Mouse (Mus musculus) heart, embryonic 13.5 days (tissue): ENCODE data around the gene Rab3a. TPM values are rescaled to one million over a fixed set of nuclear protein-coding genes. Genes with fewer than 3 reads are reported as not detected.

Experiments used
- ATAC-seq: fragments of 200-750 bp; cut with Nextera tagmentation; 2 replicates; pipeline ENCODE4 v1.8.0; 2017; ENCODE audit warnings: moderate TSS enrichment; ENCODE audit not compliant: insufficient number of reproducible peaks, low FRiP score, low TSS enrichment; ENCODE audit errors: extremely low read depth
- H3K27ac ChIP-seq: fragments of 300-500 bp; sonication (generic); replicated peaks from 2 replicates; pipeline ENCODE4 v1.5.1; 2015; ENCODE audit warnings: moderate library complexity, mild to moderate bottlenecking, inconsistent platforms
- H3K27me3 ChIP-seq: fragments of 300-500 bp; sonication (generic); replicated peaks from 2 replicates; pipeline ENCODE4 v1.6.1; 2015; ENCODE audit warnings: mild to moderate bottlenecking, inconsistent platforms
- H3K36me3 ChIP-seq: fragments of 300-500 bp; sonication (generic); 2 replicates; pipeline ENCODE4 v1.6.1; 2015; ENCODE audit warnings: mild to moderate bottlenecking, inconsistent platforms
- H3K4me1 ChIP-seq: fragments of 300-500 bp; sonication (generic); 2 replicates; pipeline ENCODE4 v1.6.1; 2015; ENCODE audit warnings: inconsistent platforms
- H3K4me2 ChIP-seq: fragments of 300-500 bp; sonication (generic); 2 replicates; pipeline ENCODE4 v1.6.1; 2015; ENCODE audit warnings: inconsistent platforms, mild to moderate bottlenecking, moderate library complexity
- H3K4me3 ChIP-seq: fragments of 300-500 bp; sonication (generic); 2 replicates; pipeline ENCODE4 v1.5.1; 2015; ENCODE audit warnings: moderate library complexity, mild to moderate bottlenecking, inconsistent platforms
- H3K9ac ChIP-seq: fragments of 300-500 bp; sonication (generic); 2 replicates; pipeline ENCODE4 v1.6.1; 2015; ENCODE audit warnings: inconsistent platforms, mild to moderate bottlenecking, moderate library complexity
- H3K9me3 ChIP-seq: fragments of 300-500 bp; sonication (generic); 2 replicates; pipeline ENCODE4 v1.6.1; 2016; ENCODE audit warnings: inconsistent platforms
- WGBS: fragments of 180-500 bp; shearing (Covaris S2); methylation state at CpG from one replicate; pipeline ENCODE4 v1.1.7; 2015; ENCODE audit warnings: mixed read lengths; 5-methylcytosine and 5-hydroxymethylcytosine counted together
- polyA plus RNA-seq: library from polyadenylated mRNA; unstranded; fragments of >200 nt; fragmentation: Nextera tagmentation; extraction: Ambion mirVana; gene quantifications from 2 replicates; pipeline ENCODE4 v1.2.1, GENCODE M21; 2015

The Rab3a gene
- polyA plus RNA-seq, 1 experiment from 2014 or later, result 17.4 TPM

DNA sequence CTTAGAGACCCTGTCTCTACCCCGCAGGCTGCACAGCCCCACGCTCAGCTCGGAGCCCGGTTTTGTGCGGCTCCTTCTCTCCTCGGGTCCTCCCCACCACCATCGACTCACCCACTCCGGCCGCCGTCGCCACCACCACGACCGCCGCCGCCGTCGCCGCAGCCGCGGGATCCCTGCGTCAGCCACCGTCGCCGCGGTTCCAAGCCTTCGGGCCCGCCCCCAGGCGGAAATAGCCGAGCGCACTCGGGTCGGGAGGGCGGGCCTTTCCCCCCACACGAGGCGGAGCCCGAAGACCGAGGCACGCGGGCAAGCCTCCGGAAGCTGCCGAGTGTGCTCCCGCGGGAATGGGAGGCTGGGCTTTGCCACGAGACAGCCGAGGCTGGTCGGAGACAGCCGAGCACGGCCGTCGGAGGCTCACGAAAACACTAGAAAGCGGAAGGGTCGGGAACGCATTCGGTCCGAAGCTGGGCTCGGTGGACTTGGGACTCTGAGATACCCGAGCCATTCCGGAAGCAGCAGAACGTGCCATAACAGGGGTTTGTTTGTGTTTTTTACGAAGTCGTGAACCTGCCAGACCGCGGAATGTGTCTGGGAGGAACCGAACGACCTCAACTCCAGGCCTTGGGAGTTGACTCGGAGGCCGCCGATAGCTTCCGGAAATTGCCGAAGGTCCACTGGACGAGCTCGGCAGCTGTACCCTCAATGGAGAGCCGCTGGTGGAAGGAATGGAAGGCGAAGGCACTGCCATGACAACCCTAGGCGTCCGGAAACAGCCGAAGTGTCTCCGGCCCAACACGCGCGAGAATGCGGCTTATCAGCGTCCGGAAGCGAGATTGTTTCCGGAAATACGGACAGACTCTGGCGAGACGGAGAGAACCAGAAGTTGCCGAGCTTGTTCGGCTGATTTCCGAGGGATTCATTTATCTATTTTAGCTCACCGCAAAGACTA is 22.3 kb downstream of the Rab3a start, which contains the start of gene Pik3r2:
TSS of gene Pik3r2 (minus strand) at position 218 of the 949 bp plus-strand sequence.
- H3K36me3 ChIP-seq, result peaks cover 68% of the 10 kb centered on the region
- ATAC-seq, result peak; percentile 82
- WGBS, result under 1% methylated on average over 91 of the region's 94 CpGs
- H3K9me3 ChIP-seq, result no peaks in the 10 kb centered on the region
- peak within 1 kb of the TSS; percentile 99 for H3K9ac ChIP-seq
- peaks cover 45% of the 10 kb centered on the region for H3K4me1 ChIP-seq
- H3K4me2 ChIP-seq, result peak within 1 kb of the TSS; percentile 89
- peak within 1 kb of the TSS; percentile 99 for H3K27ac ChIP-seq
- peak within 1 kb of the TSS; percentile 93 for H3K4me3 ChIP-seq
- H3K27me3 ChIP-seq, result no peaks in the 10 kb centered on the region

DNA sequence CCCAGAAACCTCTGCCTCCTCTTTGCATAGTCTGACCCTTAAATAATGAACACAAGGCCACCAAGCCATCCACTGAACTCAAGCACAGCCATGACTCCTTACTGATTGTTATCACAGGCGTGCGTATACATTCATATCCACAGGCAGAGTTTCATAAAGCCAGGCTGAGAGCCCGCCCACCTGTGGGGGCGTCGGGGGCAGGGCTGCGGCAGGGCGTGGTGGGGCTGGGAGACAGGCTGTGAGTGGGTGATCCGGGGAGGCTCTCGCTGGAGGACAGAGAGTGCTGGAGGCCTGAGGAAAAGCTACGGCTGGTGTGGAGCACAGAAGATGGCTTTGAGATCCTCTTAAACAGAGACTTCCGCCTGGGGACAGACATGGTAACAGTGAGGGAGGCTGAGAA is 25.6 kb downstream of the Rab3a start:
- Histone ChIP-seq H3K4me1 (peaks cover 20% of the 10 kb centered on the region), H3K27ac (no peak overlapping the region), H3K4me2 (no peak overlapping the region), H3K9me3 (no peaks in the 10 kb centered on the region), H3K4me3 (no peak overlapping the region), H3K9ac (no peak overlapping the region), H3K36me3 (peaks cover 72% of the 10 kb centered on the region), H3K27me3 (no peaks in the 10 kb centered on the region)
- ATAC-seq, result no peak
- WGBS, result 72% methylated on average over 11 of the region's 11 CpGs

- H3K36me3 ChIP-seq, result peaks cover 73% of the 10 kb centered on the region
- no peak overlapping the region for H3K9ac ChIP-seq
- WGBS, result 86% methylated on average over 25 of the region's 25 CpGs
- H3K9me3 ChIP-seq, result no peaks in the 10 kb centered on the region
- H3K4me3 ChIP-seq, result no peak overlapping the region
- no peak overlapping the region for H3K4me2 ChIP-seq
- no peak overlapping the region for H3K27ac ChIP-seq
- no peaks in the 10 kb centered on the region for H3K27me3 ChIP-seq
- peaks cover 37% of the 10 kb centered on the region for H3K4me1 ChIP-seq
- no peak for ATAC-seq
Measured at GRCm38 (mm10) chr8:70786291-70787050, 32.0 kb downstream of the Rab3a start.

GRCm38 (mm10) chr8:70787051-70787445 is 32.6 kb downstream of the Rab3a start:
- peaks cover 67% of the 10 kb centered on the region for H3K36me3 ChIP-seq
- H3K4me2 ChIP-seq, result peak overlapping the region; percentile 53
- 89% methylated on average over 3 of the region's 3 CpGs for WGBS
- no peak for ATAC-seq
- H3K9ac ChIP-seq, result no peak overlapping the region; the same call in 1 of the 2 replicates
- peaks cover 43% of the 10 kb centered on the region for H3K4me1 ChIP-seq
- H3K27me3 ChIP-seq, result no peaks in the 10 kb centered on the region
- no peaks in the 10 kb centered on the region for H3K9me3 ChIP-seq
- H3K27ac ChIP-seq, result no peak overlapping the region
- no peak overlapping the region for H3K4me3 ChIP-seq

GRCm38 (mm10) chr8:70787941-70788667 is 33.6 kb downstream of the Rab3a start:
- peak; percentile 45 for ATAC-seq

GRCm38 (mm10) chr8:70789046-70789445 is 34.6 kb downstream of the Rab3a start:
- no peak for ATAC-seq
- H3K27me3 ChIP-seq, result peaks cover 13% of the 10 kb centered on the region
- peaks cover 47% of the 10 kb centered on the region for H3K36me3 ChIP-seq
- no peak overlapping the region for H3K4me3 ChIP-seq
- 75% methylated on average over 10 of the region's 10 CpGs for WGBS
- H3K9me3 ChIP-seq, result no peaks in the 10 kb centered on the region
- H3K9ac ChIP-seq, result 0 out of 2 replicates have a peak overlapping the region, but pooled peaks have one; percentile 61
- peaks cover 54% of the 10 kb centered on the region for H3K4me1 ChIP-seq
- no peak overlapping the region for H3K27ac ChIP-seq
- H3K4me2 ChIP-seq, result peak overlapping the region; percentile 53

More at GRCm38 (mm10) chr8:70787941-70788667, 33.6 kb downstream of the Rab3a start:
- Histone ChIP-seq H3K4me2 (peak overlapping the region; percentile 53), H3K9me3 (no peaks in the 10 kb centered on the region), H3K27ac (0 out of 2 replicates have a peak overlapping the region, but pooled peaks have one; percentile 5), H3K9ac (peak overlapping the region; percentile 61), H3K4me1 (peaks cover 50% of the 10 kb centered on the region), H3K27me3 (peaks cover 4% of the 10 kb centered on the region), H3K4me3 (peak overlapping the region; percentile 26), H3K36me3 (peaks cover 57% of the 10 kb centered on the region)
- WGBS, result 20% methylated on average over 30 of the region's 30 CpGs

DNA sequence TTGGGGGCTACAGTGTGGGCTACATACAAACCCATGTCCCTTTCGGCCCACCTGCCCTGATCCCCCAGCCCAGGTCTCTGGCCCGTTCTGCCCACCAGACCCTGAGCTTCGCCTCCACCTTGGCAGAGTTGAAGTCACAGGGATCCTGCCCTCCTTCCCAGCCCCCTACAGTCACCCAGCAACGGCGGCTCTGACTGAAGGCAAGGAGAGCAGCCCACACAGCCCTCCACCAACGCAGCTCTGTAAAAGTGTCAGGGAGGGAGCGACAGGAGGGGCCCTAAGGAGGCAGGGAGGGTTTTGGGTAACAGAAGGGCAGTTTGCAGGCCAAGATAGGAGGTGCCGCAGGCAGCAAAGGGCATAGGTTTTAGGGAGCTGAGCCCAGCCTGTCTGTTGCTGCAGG is 36.4 kb downstream of the Rab3a start:
- ATAC-seq, result no peak
- Histone ChIP-seq H3K27me3 (peaks cover 30% of the 10 kb centered on the region), H3K4me1 (peaks cover 54% of the 10 kb centered on the region), H3K27ac (no peak overlapping the region), H3K9me3 (no peaks in the 10 kb centered on the region), H3K36me3 (peaks cover 31% of the 10 kb centered on the region), H3K9ac (peak overlapping the region; percentile 96), H3K4me3 (peak overlapping the region; percentile 80), H3K4me2 (peak overlapping the region; percentile 83)
- WGBS, result 59% methylated on average over 8 of the region's 8 CpGs

DNA sequence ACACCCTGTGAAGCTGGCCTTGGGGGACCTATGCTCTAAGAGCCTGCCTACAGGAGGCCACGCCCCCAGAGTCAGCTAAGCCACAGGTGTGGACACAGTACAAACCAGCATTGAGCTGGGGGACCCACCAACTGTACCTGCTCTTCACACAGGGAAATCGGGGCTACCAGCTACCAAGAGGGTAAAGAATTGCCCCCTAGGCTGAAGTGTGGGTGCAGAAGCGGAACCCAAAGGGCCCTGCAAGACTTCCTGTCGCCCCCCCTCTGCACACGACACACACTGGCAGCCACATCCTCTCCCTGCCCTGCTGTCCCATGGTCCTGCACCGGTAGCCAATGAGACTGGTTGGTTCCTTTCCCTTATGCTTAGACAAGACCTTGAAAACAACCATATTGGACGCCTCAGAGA is 36.8 kb downstream of the Rab3a start:
- no peak for ATAC-seq
- H3K27me3 ChIP-seq, result peaks cover 34% of the 10 kb centered on the region
- peak overlapping the region; percentile 80 for H3K4me3 ChIP-seq
- no peaks in the 10 kb centered on the region for H3K9me3 ChIP-seq
- H3K9ac ChIP-seq, result peak overlapping the region; percentile 96
- H3K4me2 ChIP-seq, result peak overlapping the region; percentile 83
- H3K4me1 ChIP-seq, result peaks cover 54% of the 10 kb centered on the region
- H3K27ac ChIP-seq, result no peak overlapping the region
- H3K36me3 ChIP-seq, result peaks cover 26% of the 10 kb centered on the region
- WGBS, result 67% methylated on average over 7 of the region's 7 CpGs

GRCm38 (mm10) chr8:70791975-70792691 is 37.7 kb downstream of the Rab3a start:
- WGBS, result 5% methylated on average over 58 of the region's 58 CpGs
- Histone ChIP-seq H3K4me3 (peak overlapping the region; percentile 80), H3K36me3 (peaks cover 18% of the 10 kb centered on the region), H3K4me2 (peak overlapping the region; percentile 83), H3K27ac (0 out of 2 replicates have a peak overlapping the region, but pooled peaks have one; percentile 32), H3K9ac (peak overlapping the region; percentile 96), H3K9me3 (no peaks in the 10 kb centered on the region), H3K27me3 (peaks cover 39% of the 10 kb centered on the region), H3K4me1 (peaks cover 60% of the 10 kb centered on the region)
- ATAC-seq, result peak; percentile 78

GRCm38 (mm10) chr8:70792700-70793099 is 38.2 kb downstream of the Rab3a start:
- 0 out of 2 replicates have a peak overlapping the region, but pooled peaks have one; percentile 26 for H3K27ac ChIP-seq
- H3K9ac ChIP-seq, result peak overlapping the region; percentile 71
- H3K27me3 ChIP-seq, result peaks cover 42% of the 10 kb centered on the region
- peaks cover 59% of the 10 kb centered on the region for H3K4me1 ChIP-seq
- no peaks in the 10 kb centered on the region for H3K9me3 ChIP-seq
- H3K36me3 ChIP-seq, result peaks cover 13% of the 10 kb centered on the region
- ATAC-seq, result peak; percentile 18
- peak overlapping the region; percentile 83 for H3K4me2 ChIP-seq
- 1% methylated on average over 20 of the region's 20 CpGs for WGBS
- peak overlapping the region; percentile 80 for H3K4me3 ChIP-seq
